Mouse (Mus musculus) stomach, postnatal 0 days (tissue): ENCODE results near the gene Cdc73.

Experiments
- CTCF ChIP-seq: IDR thresholded peaks from 2 replicates; pipeline ENCODE4 v1.5.1; 2016; ENCODE audit warnings: antibody characterized with exemption, low read depth, mild to moderate bottlenecking, moderate library complexity
- EP300 ChIP-seq: optimal IDR thresholded peaks from 2 replicates; pipeline ENCODE3; 2016; ENCODE audit warnings: antibody characterized with exemption

GRCm38 (mm10) chr1:143733914-143734410, 31.3 kb upstream of the Cdc73 start:
- TF ChIP-seq CTCF, result no peak
- no peak for TF ChIP-seq EP300
